Mouse (Mus musculus) myocyte (in vitro differentiated cells): ENCODE measurements around the gene March6. TPM values are rescaled to one million over a fixed set of nuclear protein-coding genes. Genes with fewer than 3 reads are reported as not detected.

Experiments
- H3K27me3 ChIP-seq: one replicate; pipeline ENCODE4 v1.6.1; 2011; ENCODE audit not compliant: control insufficient read depth, insufficient read depth, insufficient read length
- H3K36me3 ChIP-seq: one replicate; pipeline ENCODE4 v1.6.1; 2011; ENCODE audit not compliant: control insufficient read depth, insufficient read depth
- H3K4me2 ChIP-seq: one replicate; pipeline ENCODE4 v1.6.1; 2011; ENCODE audit warnings: low read depth, control low read depth
- H3K4me3 ChIP-seq: one replicate; pipeline ENCODE4 v1.5.1; 2011; ENCODE audit warnings: mild to moderate bottlenecking, control low read depth, moderate library complexity
- H3K79me2 ChIP-seq: one replicate; pipeline ENCODE4 v1.6.1; 2011; ENCODE audit not compliant: control insufficient read depth, insufficient read depth
- H3ac ChIP-seq: one replicate; pipeline ENCODE4 v1.6.1; 2011; ENCODE audit not compliant: control insufficient read depth, insufficient read length
- CEBPB ChIP-seq: IDR thresholded peaks from 2 replicates; pipeline ENCODE4 v1.6.1; 2011; ENCODE audit warnings: mild to moderate bottlenecking, moderate library complexity; ENCODE audit not compliant: poor library complexity, insufficient read depth, severe bottlenecking
- E2F4 ChIP-seq: IDR thresholded peaks from one replicate; pipeline ENCODE4 v1.6.1; 2011; ENCODE audit warnings: mild to moderate bottlenecking, control low read depth, moderate library complexity; ENCODE audit not compliant: insufficient read depth
- MAX ChIP-seq: IDR thresholded peaks from one replicate; pipeline ENCODE4 v1.6.1; 2011; ENCODE audit warnings: low read depth, mild to moderate bottlenecking, control low read depth
- MYOD1 ChIP-seq, 3 experiments: IDR thresholded peaks; one replicate each; pipeline ENCODE4 v1.6.1; 2011; ENCODE audit warnings: control low read depth in 2 of 3, low read depth in 2 of 3, mild to moderate bottlenecking in 2 of 3, moderate library complexity in 1 of 3; ENCODE audit not compliant: insufficient read length in 2 of 3, control insufficient read depth in 1 of 3
- MYOG ChIP-seq, 3 experiments: IDR thresholded peaks; one replicate each; pipeline ENCODE4 v1.6.1; 2011; ENCODE audit warnings: control low read depth in 2 of 3, low read depth in 2 of 3, mild to moderate bottlenecking in 2 of 3; ENCODE audit not compliant: insufficient read length in 2 of 3, control insufficient read depth in 1 of 3, insufficient read depth in 1 of 3
- POLR2A ChIP-seq: IDR thresholded peaks from one replicate; pipeline ENCODE4 v1.6.1; 2011; ENCODE audit warnings: low read depth, mild to moderate bottlenecking, control low read depth, moderate library complexity; ENCODE audit not compliant: insufficient read length
- POLR2AphosphoS2 ChIP-seq: IDR thresholded peaks from one replicate; pipeline ENCODE4 v1.6.1; 2011; ENCODE audit warnings: low read depth, control low read depth; ENCODE audit not compliant: insufficient read length
- REST ChIP-seq: IDR thresholded peaks from one replicate; pipeline ENCODE4 v1.6.1; 2011; ENCODE audit warnings: mild to moderate bottlenecking, control low read depth, moderate library complexity; ENCODE audit not compliant: insufficient read depth, insufficient read length
- SRF ChIP-seq: IDR thresholded peaks from one replicate; pipeline ENCODE4 v1.6.1; 2011; ENCODE audit warnings: low read depth; ENCODE audit not compliant: control insufficient read depth, insufficient read length
- TCF12 ChIP-seq: IDR thresholded peaks from one replicate; pipeline ENCODE4 v1.6.1; 2011; ENCODE audit warnings: mild to moderate bottlenecking, control low read depth; ENCODE audit not compliant: poor library complexity, insufficient read depth, severe bottlenecking
- TCF3 ChIP-seq: IDR thresholded peaks from one replicate; pipeline ENCODE4 v1.6.1; 2011; ENCODE audit warnings: low read depth, control low read depth; ENCODE audit not compliant: insufficient read length
- USF1 ChIP-seq: IDR thresholded peaks from one replicate; pipeline ENCODE4 v1.6.1; 2011; ENCODE audit warnings: low read depth, mild to moderate bottlenecking, control low read depth, moderate library complexity
- polyA plus RNA-seq: library from polyadenylated mRNA; unstranded; fragments of >200 nt; fragmentation: generic; extraction: Trizol; gene quantifications from one replicate; pipeline ENCODE4 v1.2.1, GENCODE M21; 2012; ENCODE audit warnings: missing spikeins

The March6 gene
- polyA plus RNA-seq, 1 experiment: 37.2 TPM

DNA sequence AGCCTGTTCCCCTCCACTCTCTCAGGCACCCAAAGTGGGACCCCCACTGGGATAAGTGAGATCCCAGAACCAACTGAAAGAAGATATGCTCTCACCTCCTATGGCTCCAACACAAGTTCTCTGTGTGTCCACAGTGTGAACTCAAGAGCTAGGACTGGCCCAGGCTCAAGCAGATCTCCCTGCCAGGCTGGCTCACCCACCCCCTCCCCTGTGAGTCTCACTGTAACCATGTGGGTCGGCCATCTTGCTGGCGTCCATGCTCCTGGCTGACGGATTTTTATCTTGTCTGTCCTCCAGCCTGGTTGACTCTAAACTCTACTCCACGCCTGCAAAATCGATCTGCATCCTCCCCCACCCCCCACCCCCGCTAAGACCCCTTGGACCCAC, 113.5 kb downstream of the March6 start:
- no peaks in the 10 kb centered on the region for H3K36me3 ChIP-seq
- H3K4me2 ChIP-seq: no peak overlapping the region
- no peak overlapping the region for H3K4me3 ChIP-seq
- H3K79me2 ChIP-seq: no peaks in the 10 kb centered on the region
- no peak overlapping the region for H3ac ChIP-seq
- H3K27me3 ChIP-seq: no peaks in the 10 kb centered on the region
- no peak for TF ChIP-seq TCF12
- no peak for TF ChIP-seq E2F4
- TF ChIP-seq TCF3: no peak
- no peak for TF ChIP-seq MAX
- TF ChIP-seq MYOD1 (IDR thresholded peaks at IDR 0.05; ENCODE audit: control insufficient read depth in 1 of 3, insufficient read length in 2 of 3, low read depth in 2 of 3): no peak
- TF ChIP-seq SRF: no peak

- no peaks in the 10 kb centered on the region for H3K79me2 ChIP-seq
- no peak overlapping the region for H3K4me3 ChIP-seq
- no peak for TF ChIP-seq MYOG (IDR thresholded peaks at IDR 0.05; ENCODE audit: control insufficient read depth in 1 of 3, insufficient read depth in 1 of 3, insufficient read length in 2 of 3, low read depth in 2 of 3)
- TF ChIP-seq TCF12: no peak
- TF ChIP-seq POLR2AphosphoS2: no peak
- no peak for TF ChIP-seq E2F4
- TF ChIP-seq REST: no peak
- TF ChIP-seq CEBPB: no peak
Observed at GRCm38 (mm10) chr15:31415181-31415580, 115.7 kb downstream of the March6 start.

GRCm38 (mm10) chr15:31414179-31414898, 116.5 kb downstream of the March6 start:
- Histone ChIP-seq H3K4me3 (no peak overlapping the region), H3K79me2 (no peaks in the 10 kb centered on the region), H3K27me3 (no peaks in the 10 kb centered on the region), H3K36me3 (no peaks in the 10 kb centered on the region), H3ac (no peak overlapping the region), H3K4me2 (no peak overlapping the region)
- no peak for TF ChIP-seq REST
- no peak for TF ChIP-seq CEBPB
- TF ChIP-seq SRF: no peak
- TF ChIP-seq E2F4: no peak
- TF ChIP-seq TCF12: no peak
- TF ChIP-seq USF1: no peak
- TF ChIP-seq POLR2AphosphoS2: no peak
- TF ChIP-seq MYOG (IDR thresholded peaks at IDR 0.05; ENCODE audit: control insufficient read depth in 1 of 3, insufficient read depth in 1 of 3, insufficient read length in 2 of 3, low read depth in 2 of 3): no peak
- no peak for TF ChIP-seq MYOD1 (IDR thresholded peaks at IDR 0.05; ENCODE audit: control insufficient read depth in 1 of 3, insufficient read length in 2 of 3, low read depth in 2 of 3)
- TF ChIP-seq MAX: no peak
- TF ChIP-seq TCF3: no peak
- TF ChIP-seq POLR2A: no peak

More at GRCm38 (mm10) chr15:31415181-31415580, 115.7 kb downstream of the March6 start:
- Histone ChIP-seq H3K36me3 (no peaks in the 10 kb centered on the region), H3K27me3 (no peaks in the 10 kb centered on the region), H3K4me2 (no peak overlapping the region), H3ac (no peak overlapping the region)

- H3K4me3 ChIP-seq: no peak overlapping the region
- H3K36me3 ChIP-seq: no peaks in the 10 kb centered on the region
- no peak overlapping the region for H3ac ChIP-seq
- H3K4me2 ChIP-seq: no peak overlapping the region
- TF ChIP-seq CEBPB (no peak), POLR2A (no peak), E2F4 (no peak), USF1 (no peak), POLR2AphosphoS2 (no peak), MAX (no peak), MYOD1 (IDR thresholded peaks at IDR 0.05; ENCODE audit: control insufficient read depth in 1 of 3, insufficient read length in 2 of 3, low read depth in 2 of 3) (no peak), TCF3 (no peak), MYOG (IDR thresholded peaks at IDR 0.05; ENCODE audit: control insufficient read depth in 1 of 3, insufficient read depth in 1 of 3, insufficient read length in 2 of 3, low read depth in 2 of 3) (no peak), TCF12 (no peak), SRF (no peak), REST (no peak)
- no peaks in the 10 kb centered on the region for H3K27me3 ChIP-seq
- H3K79me2 ChIP-seq: no peaks in the 10 kb centered on the region
Observed at GRCm38 (mm10) chr15:31413662-31414061, 117.2 kb downstream of the March6 start.

DNA sequence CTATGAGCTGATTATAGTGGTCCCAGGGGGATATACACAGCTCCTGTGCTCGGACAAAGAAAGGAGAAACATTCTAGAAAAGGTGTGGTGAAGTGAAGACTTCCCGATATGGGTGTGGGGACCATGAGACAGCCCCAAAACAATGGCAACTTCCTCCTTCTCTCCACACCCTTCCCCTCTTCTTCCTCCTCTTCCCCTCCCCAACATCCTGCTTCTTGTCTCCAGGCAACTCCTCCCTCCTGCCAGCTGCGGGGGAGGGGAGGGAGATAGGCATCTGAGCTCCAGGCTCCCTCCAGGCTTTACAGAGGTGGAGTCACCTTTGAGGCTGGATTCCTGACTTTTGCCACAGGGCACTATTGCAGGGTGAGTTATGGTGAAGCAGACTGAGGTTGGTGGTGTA, 117.9 kb downstream of the March6 start:
- Histone ChIP-seq H3K4me2 (no peak overlapping the region), H3K27me3 (no peaks in the 10 kb centered on the region), H3K79me2 (no peaks in the 10 kb centered on the region), H3ac (no peak overlapping the region), H3K36me3 (no peaks in the 10 kb centered on the region), H3K4me3 (no peak overlapping the region)
- TF ChIP-seq POLR2AphosphoS2 (no peak), USF1 (no peak)
